Mouse (Mus musculus) T-helper 17 cell (primary cell): ENCODE measurements at regions not wholly inside any gene's neighbourhood (a gene's known extent, or its start where the extent isn't known, plus 50 kb on each side); places are given as distances from the start of the nearest gene placed in this dataset.

Experiments
- in situ Hi-C, 2 experiments: fragments of 300-600 bp; cut with MboI, MseI; formaldehyde crosslinking; loops; 1 replicate in 1 of 2; 2 replicates in 1 of 2; pipeline ENCODE4 v1.15.1; 2025; ENCODE audit warnings: high pct_unique_total_duplicates in 2 of 2

- in situ Hi-C loops, result loop anchor here in 1 of 2 experiments (10.0 kb wide), 1 partner anchor 1627 kb away; no protein-coding TSS in a partner anchor
These were observed 67.2 kb downstream of the Zfp622 start for GRCm38 (mm10) chr15:26051415-26051814.

- in situ Hi-C loops, result loop anchor here in 1 of 2 experiments (10.0 kb wide), 1 partner anchor 1628 kb away; no protein-coding TSS in a partner anchor
These were observed 68.7 kb downstream of the Zfp622 start for GRCm38 (mm10) chr15:26052720-26053316.

- in situ Hi-C loops, result loop anchor here in 1 of 2 experiments (10.0 kb wide), 1 partner anchor 1633 kb away; no protein-coding TSS in a partner anchor
These were observed 73.9 kb downstream of the Zfp622 start for GRCm38 (mm10) chr15:26058019-26058418.

DNA sequence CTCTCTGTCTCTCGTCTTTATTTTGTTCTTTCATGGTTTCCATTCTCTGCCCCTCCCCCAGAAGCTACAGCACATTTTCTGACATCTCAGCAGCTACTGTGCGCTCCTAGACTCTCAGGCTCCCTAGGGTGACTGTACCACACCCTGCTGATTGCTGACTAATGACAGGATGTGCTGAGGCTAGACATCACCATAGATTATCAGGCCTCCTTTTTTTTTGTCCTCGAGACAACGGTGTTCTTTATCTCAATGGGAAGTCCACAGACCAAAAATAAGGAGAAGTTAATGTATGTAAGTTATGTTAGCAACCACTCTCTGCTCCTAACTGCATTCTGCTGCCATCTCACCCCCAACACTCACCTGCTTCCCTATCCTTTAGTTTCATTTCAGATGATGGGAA, 116.0 kb downstream of the Zfp622 start:
- in situ Hi-C loops, result no loop called here

DNA sequence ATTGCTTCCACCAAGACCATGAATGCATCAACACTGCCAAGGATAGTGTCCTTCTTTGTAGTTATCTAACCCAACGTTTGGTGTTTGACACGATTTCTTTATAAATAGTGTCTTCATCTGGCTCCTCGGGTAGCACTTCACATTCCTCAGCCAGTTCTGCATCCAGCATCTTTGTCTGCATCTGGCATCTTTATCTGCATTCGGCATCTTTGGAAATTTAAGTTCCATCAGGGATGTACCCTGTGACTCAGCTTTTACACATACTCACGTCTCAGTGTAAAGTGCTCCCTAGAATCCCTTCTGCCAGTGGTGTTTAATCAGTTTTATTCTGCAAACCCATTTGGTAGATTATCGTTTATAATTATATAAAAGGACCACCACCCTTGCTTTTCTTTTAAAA, 123.8 kb downstream of the Zfp622 start:
- in situ Hi-C loops, result no loop called here

DNA sequence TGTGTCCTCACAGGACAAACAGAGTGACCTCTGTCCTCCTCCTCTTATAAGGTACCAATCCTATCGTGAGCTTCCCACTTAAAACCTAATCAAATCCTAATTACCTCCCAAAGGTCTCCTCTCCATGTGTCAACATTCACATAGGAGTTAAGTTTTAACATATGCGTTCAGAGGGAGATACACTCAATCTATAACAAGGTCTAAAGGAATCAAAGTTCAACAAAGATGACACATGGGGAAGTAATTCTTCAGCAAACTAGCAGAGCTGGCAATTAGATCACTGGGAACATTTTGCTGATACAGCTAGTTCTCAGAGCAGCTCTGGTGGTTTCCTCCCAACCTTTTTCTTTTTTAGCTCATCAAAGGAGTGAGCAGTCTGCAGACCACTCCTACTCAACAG, 160.0 kb downstream of the Zfp622 start:
- in situ Hi-C loops, result no loop called here

DNA sequence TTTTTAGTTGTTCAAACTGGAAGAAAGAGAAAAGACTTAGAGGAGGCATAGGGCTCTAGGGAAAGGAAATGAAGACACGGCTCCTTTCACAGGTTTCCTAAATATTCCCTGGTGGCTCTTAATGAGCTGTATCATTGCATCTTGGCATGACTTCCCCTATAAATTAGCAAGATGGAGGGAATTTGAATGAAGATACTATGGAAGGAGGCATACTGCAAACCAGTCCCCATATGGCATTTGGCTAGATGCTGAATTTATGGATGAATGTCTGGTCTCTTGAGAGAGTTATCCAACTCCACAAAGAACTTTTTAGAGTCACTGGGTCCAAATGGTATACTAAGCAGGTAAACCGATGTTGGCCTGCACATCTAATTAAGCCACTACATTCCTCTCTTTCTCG, 150.3 kb upstream of the March11 start:
- in situ Hi-C loops, result no loop called here

DNA sequence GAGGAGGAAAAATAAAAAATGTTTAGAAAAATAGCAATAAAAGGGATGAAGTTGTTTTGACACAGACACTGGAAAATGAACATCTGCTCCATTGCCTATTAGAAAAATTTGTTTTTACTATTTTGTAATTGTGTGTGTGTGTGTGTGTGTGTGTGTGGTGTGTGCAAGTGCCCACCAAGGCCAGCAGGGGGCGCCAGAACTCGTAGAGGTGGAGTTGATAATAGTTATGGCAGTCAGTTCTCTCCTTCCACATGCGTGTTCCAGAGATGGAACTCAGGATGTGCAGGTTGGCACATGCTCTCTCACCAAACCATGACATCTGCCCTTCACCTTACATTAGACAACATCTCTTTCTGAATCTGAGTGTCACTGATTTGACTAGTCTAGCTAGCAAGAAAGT, 123.9 kb upstream of the March11 start:
- in situ Hi-C loops, result no loop called here

DNA sequence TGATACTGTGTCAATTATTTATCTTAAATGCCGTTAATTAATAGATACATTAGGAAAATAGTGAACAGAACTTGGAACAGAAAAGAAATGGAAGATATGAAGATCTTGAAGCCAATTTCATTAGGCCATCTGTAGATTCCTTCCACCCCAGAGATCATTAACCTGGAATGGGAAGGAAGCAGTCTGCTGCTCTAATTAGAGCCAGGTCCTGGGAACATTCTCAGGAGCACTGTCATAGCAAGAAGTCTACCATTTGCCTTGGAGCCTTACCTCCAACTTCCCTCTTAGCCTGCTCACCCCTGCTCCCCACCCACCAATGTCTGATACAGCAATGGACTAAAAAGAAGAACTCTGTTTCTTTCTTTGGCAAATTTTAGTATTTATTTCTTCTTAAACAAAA, 113.3 kb upstream of the March11 start:
- in situ Hi-C loops, result no loop called here

DNA sequence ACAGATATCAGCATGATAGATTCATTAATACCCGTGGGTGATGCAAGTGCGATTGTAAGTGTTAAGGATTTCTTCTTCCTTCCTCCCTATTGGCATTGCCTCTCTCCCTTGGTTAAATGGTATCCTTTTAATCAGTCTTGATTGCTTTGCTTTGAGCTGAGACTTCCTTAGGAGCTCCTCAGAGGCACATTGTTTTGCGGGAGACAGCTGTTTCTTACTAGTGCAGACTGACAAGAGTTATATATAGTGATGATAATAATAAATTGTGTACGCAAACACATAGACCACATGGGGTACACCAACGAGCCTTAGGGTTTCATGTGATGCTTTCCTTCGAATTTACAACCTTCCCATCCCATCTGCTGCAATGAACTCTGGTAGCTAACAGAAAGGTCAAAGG, 102.0 kb upstream of the March11 start:
- in situ Hi-C loops, result loop anchor here in 1 of 2 experiments (10.0 kb wide), 1 partner anchor 1902 kb away; no protein-coding TSS in a partner anchor

DNA sequence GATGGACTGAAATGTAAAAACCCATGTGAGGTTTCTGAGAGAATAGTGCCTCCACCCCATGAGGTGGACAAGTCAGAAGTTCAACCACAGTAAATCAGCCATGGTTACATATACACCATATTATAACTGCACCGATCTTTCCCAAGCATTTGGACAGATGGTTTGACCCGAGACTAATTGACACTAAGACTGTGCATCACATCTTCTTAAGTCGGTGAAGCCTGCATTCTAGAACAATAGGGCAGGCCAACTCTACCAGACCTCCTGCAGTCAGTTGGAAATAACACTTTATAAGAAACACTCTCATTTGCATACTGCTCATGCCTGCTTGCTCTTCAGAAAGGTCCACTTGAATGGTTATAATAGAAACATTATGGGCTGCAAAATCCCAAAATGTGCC, 88.0 kb upstream of the March11 start:
- in situ Hi-C loops, result no loop called here

DNA sequence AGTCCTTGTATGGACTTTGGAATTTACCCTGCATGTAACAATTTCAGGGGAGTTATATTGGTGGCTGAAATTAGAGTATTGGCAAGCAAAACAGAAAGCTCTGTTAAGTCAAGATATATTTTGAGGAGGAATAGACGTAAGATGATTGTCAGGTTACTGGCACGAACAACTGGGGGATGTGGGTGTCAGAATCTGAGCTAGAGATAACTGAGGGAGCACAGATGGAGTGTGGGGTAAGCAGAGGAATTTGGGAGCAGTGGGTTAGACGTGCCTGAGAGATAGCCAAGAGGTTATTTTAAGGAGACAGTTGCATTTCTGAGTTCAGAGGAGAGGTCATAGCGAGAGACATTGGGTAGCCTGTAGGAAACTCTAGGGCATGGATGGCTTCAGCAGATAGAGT, 80.2 kb upstream of the March11 start:
- in situ Hi-C loops, result no loop called here
